Mouse (Mus musculus) limb, embryonic 10.5 days (tissue): Measurements from ENCODE around the gene Pcmt1. TPM values are rescaled to one million over a fixed set of nuclear protein-coding genes. Genes with fewer than 3 reads are reported as not detected.

Experiments used
- DNase-seq: peaks from one replicate; pipeline ENCODE4 v3.0.0-alpha.2; 2017; ENCODE audit warnings: low spot score
- H3K27ac ChIP-seq: fragments of 300-500 bp; sonication (generic); 2 replicates; pipeline ENCODE4 v1.5.1; 2016; ENCODE audit warnings: mild to moderate bottlenecking
- H3K27me3 ChIP-seq: fragments of 300-500 bp; sonication (generic); 2 replicates; pipeline ENCODE4 v1.6.1; 2016; ENCODE audit warnings: low read depth, mild to moderate bottlenecking; ENCODE audit not compliant: poor library complexity, severe bottlenecking
- H3K36me3 ChIP-seq: fragments of 300-500 bp; sonication (generic); 2 replicates; pipeline ENCODE4 v1.6.1; 2016; ENCODE audit warnings: mild to moderate bottlenecking, moderate library complexity
- H3K4me1 ChIP-seq: fragments of 300-500 bp; sonication (generic); 2 replicates; pipeline ENCODE4 v1.6.1; 2016
- H3K4me3 ChIP-seq: fragments of 300-500 bp; sonication (generic); 2 replicates; pipeline ENCODE4 v1.5.1; 2016; ENCODE audit warnings: mild to moderate bottlenecking, moderate library complexity
- H3K9me3 ChIP-seq: fragments of 300-500 bp; sonication (generic); replicated peaks from 2 replicates; pipeline ENCODE4 v1.6.1; 2016; ENCODE audit warnings: mild to moderate bottlenecking
- WGBS: fragments of 180-500 bp; shearing (Covaris S2); methylation state at CpG from one replicate; pipeline ENCODE4 v1.1.7; 2016; 5-methylcytosine and 5-hydroxymethylcytosine counted together
- polyA plus RNA-seq: library from polyadenylated mRNA; unstranded; fragments of >200 nt; fragmentation: Nextera tagmentation; extraction: Ambion mirVana; gene quantifications from 2 replicates; pipeline ENCODE4 v1.2.1, GENCODE M21; 2016

The Pcmt1 gene
- polyA plus RNA-seq, 1 experiment from 2014 or later = 115 TPM

GRCm38 (mm10) chr10:7673673-7674072 lies 7.3 kb downstream of the Pcmt1 start:
- H3K4me3 ChIP-seq = no peak overlapping the region
- no peaks in the 10 kb centered on the region for H3K27me3 ChIP-seq
- no peak for DNase-seq
- no peaks in the 10 kb centered on the region for H3K4me1 ChIP-seq
- no peaks in the 10 kb centered on the region for H3K9me3 ChIP-seq
- 69% methylated on average over 1 of the region's 1 CpGs for WGBS
- H3K36me3 ChIP-seq = peaks cover 90% of the 10 kb centered on the region
- H3K27ac ChIP-seq = no peak overlapping the region

GRCm38 (mm10) chr10:7667342-7667802 lies 13.6 kb downstream of the Pcmt1 start, which contains the start of gene Nup43:
Nup43 (plus strand) TSS chr10:7667503.
- WGBS = 0% methylated on average over 24 of the region's 24 CpGs
- Histone ChIP-seq H3K4me3 (peak within 1 kb of the TSS; percentile 80), H3K27ac (peak within 1 kb of the TSS; percentile 84), H3K27me3 (no peaks in the 10 kb centered on the region), H3K36me3 (peaks cover 31% of the 10 kb centered on the region), H3K9me3 (no peaks in the 10 kb centered on the region), H3K4me1 (peaks cover 14% of the 10 kb centered on the region)
- peak; percentile 92 for DNase-seq

- Histone ChIP-seq H3K27ac (no peak overlapping the region), H3K4me1 (peaks cover 14% of the 10 kb centered on the region), H3K4me3 (no peak overlapping the region), H3K9me3 (no peaks in the 10 kb centered on the region), H3K27me3 (no peaks in the 10 kb centered on the region), H3K36me3 (peaks cover 7% of the 10 kb centered on the region)
- no peak for DNase-seq
- WGBS = 100% methylated on average over 1 of the region's 1 CpGs
Measured at GRCm38 (mm10) chr10:7664889-7665288, 16.0 kb downstream of the Pcmt1 start.

- Histone ChIP-seq H3K27ac (peak overlapping the region; percentile 94; the same call in 1 of the 2 replicates), H3K4me3 (peak overlapping the region; percentile 93), H3K4me1 (peaks cover 14% of the 10 kb centered on the region), H3K9me3 (no peaks in the 10 kb centered on the region), H3K27me3 (no peaks in the 10 kb centered on the region), H3K36me3 (no peaks in the 10 kb centered on the region)
- DNase-seq = no peak
- 69% methylated on average over 6 of the region's 6 CpGs for WGBS
Measured at GRCm38 (mm10) chr10:7664027-7664526, 16.9 kb downstream of the Pcmt1 start.

GRCm38 (mm10) chr10:7663159-7664026 lies 17.5 kb downstream of the Pcmt1 start:
- H3K4me3 ChIP-seq = peak overlapping the region; percentile 93
- no peaks in the 10 kb centered on the region for H3K27me3 ChIP-seq
- peak overlapping the region; percentile 94 for H3K27ac ChIP-seq
- peak; percentile 92 for DNase-seq
- H3K36me3 ChIP-seq = no peaks in the 10 kb centered on the region
- no peaks in the 10 kb centered on the region for H3K9me3 ChIP-seq
- peaks cover 12% of the 10 kb centered on the region for H3K4me1 ChIP-seq
- WGBS = under 1% methylated on average over 64 of the region's 64 CpGs

GRCm38 (mm10) chr10:7662471-7663141 lies 18.3 kb downstream of the Pcmt1 start:
- no peaks in the 10 kb centered on the region for H3K27me3 ChIP-seq
- H3K4me3 ChIP-seq = peak overlapping the region; percentile 93
- peaks cover 7% of the 10 kb centered on the region for H3K4me1 ChIP-seq
- no peak for DNase-seq
- WGBS = 0% methylated on average over 44 of the region's 44 CpGs
- no peaks in the 10 kb centered on the region for H3K9me3 ChIP-seq
- no peaks in the 10 kb centered on the region for H3K36me3 ChIP-seq
- H3K27ac ChIP-seq = peak overlapping the region; percentile 94

- DNase-seq = no peak
- Histone ChIP-seq H3K27ac (no peak overlapping the region), H3K9me3 (no peaks in the 10 kb centered on the region), H3K4me3 (no peak overlapping the region), H3K27me3 (no peaks in the 10 kb centered on the region), H3K4me1 (no peaks in the 10 kb centered on the region), H3K36me3 (peaks cover 34% of the 10 kb centered on the region)
- 95% methylated on average over 2 of the region's 2 CpGs for WGBS
Measured at GRCm38 (mm10) chr10:7651057-7651456, 29.9 kb downstream of the Pcmt1 start.

- Histone ChIP-seq H3K4me1 (no peaks in the 10 kb centered on the region), H3K4me3 (no peak overlapping the region), H3K36me3 (peaks cover 54% of the 10 kb centered on the region), H3K9me3 (no peaks in the 10 kb centered on the region), H3K27ac (no peak overlapping the region), H3K27me3 (no peaks in the 10 kb centered on the region)
- WGBS = 93% methylated on average over 4 of the region's 4 CpGs
- no peak for DNase-seq
Measured at GRCm38 (mm10) chr10:7649059-7649458, 31.9 kb downstream of the Pcmt1 start.

- no peak for DNase-seq
- H3K9me3 ChIP-seq = no peaks in the 10 kb centered on the region
- H3K36me3 ChIP-seq = peaks cover 77% of the 10 kb centered on the region
- no peaks in the 10 kb centered on the region for H3K27me3 ChIP-seq
- H3K4me3 ChIP-seq = no peak overlapping the region
- H3K27ac ChIP-seq = no peak overlapping the region
- 92% methylated on average over 2 of the region's 2 CpGs for WGBS
- H3K4me1 ChIP-seq = no peaks in the 10 kb centered on the region
Measured at GRCm38 (mm10) chr10:7645911-7646310, 35.0 kb downstream of the Pcmt1 start.

- peaks cover 83% of the 10 kb centered on the region for H3K36me3 ChIP-seq
- no peak for DNase-seq
- no peaks in the 10 kb centered on the region for H3K9me3 ChIP-seq
- no peaks in the 10 kb centered on the region for H3K4me1 ChIP-seq
- no peaks in the 10 kb centered on the region for H3K27me3 ChIP-seq
- no peak overlapping the region for H3K4me3 ChIP-seq
- 97% methylated on average over 12 of the region's 12 CpGs for WGBS
- H3K27ac ChIP-seq = no peak overlapping the region
Measured at GRCm38 (mm10) chr10:7640366-7640765, 40.6 kb downstream of the Pcmt1 start.

GRCm38 (mm10) chr10:7630951-7631720 lies 49.8 kb downstream of the Pcmt1 start:
- 89% methylated on average over 16 of the region's 16 CpGs for WGBS
- no peaks in the 10 kb centered on the region for H3K9me3 ChIP-seq
- no peak for DNase-seq
- H3K4me1 ChIP-seq = no peaks in the 10 kb centered on the region
- no peak overlapping the region for H3K4me3 ChIP-seq
- peaks cover 30% of the 10 kb centered on the region for H3K36me3 ChIP-seq
- no peak overlapping the region for H3K27ac ChIP-seq
- H3K27me3 ChIP-seq = no peaks in the 10 kb centered on the region

- H3K27ac ChIP-seq = no peak overlapping the region
- no peaks in the 10 kb centered on the region for H3K4me1 ChIP-seq
- WGBS = 91% methylated on average over 5 of the region's 5 CpGs
- no peak for DNase-seq
- peaks cover 30% of the 10 kb centered on the region for H3K36me3 ChIP-seq
- H3K4me3 ChIP-seq = no peak overlapping the region
- no peaks in the 10 kb centered on the region for H3K9me3 ChIP-seq
- no peaks in the 10 kb centered on the region for H3K27me3 ChIP-seq
Measured at GRCm38 (mm10) chr10:7630286-7630685, 50.6 kb downstream of the Pcmt1 start.
